Mouse (Mus musculus) limb, embryonic 11.5 days (tissue): ENCODE data around the gene Rd3l. TPM values are rescaled to one million over a fixed set of nuclear protein-coding genes. Genes with fewer than 3 reads are reported as not detected.

Experiments
- ATAC-seq: fragments of 200-750 bp; cut with Nextera tagmentation; 2 replicates; pipeline ENCODE4 v1.8.0; 2017; ENCODE audit warnings: low read depth; ENCODE audit not compliant: insufficient number of reproducible peaks, low FRiP score, low TSS enrichment
- DNase-seq: peaks from one replicate; pipeline ENCODE4 v3.0.0-alpha.2; 2015; ENCODE audit warnings: low spot score
- H3K27ac ChIP-seq: fragments of 300-500 bp; sonication (generic); replicated peaks from 2 replicates; pipeline ENCODE4 v1.5.1; 2014; ENCODE audit warnings: low read depth, mild to moderate bottlenecking, low read length
- H3K27me3 ChIP-seq: fragments of 300-500 bp; sonication (generic); 2 replicates; pipeline ENCODE4 v1.6.1; 2014; ENCODE audit warnings: mild to moderate bottlenecking, low read length, mixed read lengths; ENCODE audit not compliant: control insufficient read depth, insufficient read depth
- H3K36me3 ChIP-seq: fragments of 300-500 bp; sonication (generic); 2 replicates; pipeline ENCODE4 v1.6.1; 2014; ENCODE audit warnings: mild to moderate bottlenecking, low read length, moderate library complexity, mixed read lengths; ENCODE audit not compliant: control insufficient read depth, insufficient read depth
- H3K4me1 ChIP-seq: fragments of 300-500 bp; sonication (generic); 2 replicates; pipeline ENCODE4 v1.6.1; 2014; ENCODE audit warnings: low read length, mixed read lengths; ENCODE audit not compliant: control insufficient read depth, insufficient read depth
- H3K4me2 ChIP-seq: fragments of 300-500 bp; sonication (generic); 2 replicates; pipeline ENCODE4 v1.6.1; 2014; ENCODE audit warnings: low read depth, mild to moderate bottlenecking, moderate library complexity; ENCODE audit not compliant: severe bottlenecking
- H3K4me3 ChIP-seq: fragments of 300-500 bp; sonication (generic); 2 replicates; pipeline ENCODE4 v1.5.1; 2014; ENCODE audit warnings: low read depth, low read length
- H3K9ac ChIP-seq: fragments of 300-500 bp; sonication (generic); 2 replicates; pipeline ENCODE4 v1.6.1; 2014; ENCODE audit warnings: mild to moderate bottlenecking, low read length
- H3K9me3 ChIP-seq: fragments of 300-500 bp; sonication (generic); 2 replicates; pipeline ENCODE4 v1.6.1; 2016; ENCODE audit warnings: low read length; ENCODE audit not compliant: control insufficient read depth
- WGBS: fragments of 180-500 bp; shearing (Covaris S2); extraction: QIAGEN DNeasy Blood & Tissue Kit; methylation state at CpG from one replicate; pipeline ENCODE4 v1.1.7; 2014; 5-methylcytosine and 5-hydroxymethylcytosine counted together
- polyA plus RNA-seq: library from polyadenylated mRNA; unstranded; fragments of >200 nt; fragmentation: Nextera tagmentation; extraction: Ambion mirVana; gene quantifications from 2 replicates; pipeline ENCODE4 v1.2.1, GENCODE M21; 2014

The Rd3l gene
- polyA plus RNA-seq, 1 experiment from 2014 or later, result not detected

GRCm38 (mm10) chr12:111977138-111977537 lies 4.0 kb downstream of the Rd3l start:
- Histone ChIP-seq H3K4me2 (no peak overlapping the region), H3K4me3 (no peak overlapping the region), H3K27ac (no peak overlapping the region), H3K9ac (no peak overlapping the region), H3K27me3 (no peaks in the 10 kb centered on the region), H3K36me3 (no peaks in the 10 kb centered on the region), H3K9me3 (no peaks in the 10 kb centered on the region), H3K4me1 (no peaks in the 10 kb centered on the region)
- ATAC-seq (no peak), DNase-seq (no peak)
- WGBS, result 60% methylated on average over 6 of the region's 6 CpGs

GRCm38 (mm10) chr12:111974578-111974977 lies 6.5 kb downstream of the Rd3l start:
- 86% methylated on average over 6 of the region's 6 CpGs for WGBS

GRCm38 (mm10) chr12:111972504-111972903 lies 8.6 kb downstream of the Rd3l start:
- DNase-seq (no peak), ATAC-seq (no peak)
- Histone ChIP-seq H3K36me3 (no peaks in the 10 kb centered on the region), H3K9ac (no peak overlapping the region), H3K27ac (no peak overlapping the region), H3K4me1 (no peaks in the 10 kb centered on the region), H3K9me3 (no peaks in the 10 kb centered on the region), H3K4me2 (no peak overlapping the region), H3K4me3 (no peak overlapping the region), H3K27me3 (no peaks in the 10 kb centered on the region)
- WGBS, result 89% methylated on average over 10 of the region's 10 CpGs

More at GRCm38 (mm10) chr12:111974578-111974977, 6.5 kb downstream of the Rd3l start:
- Histone ChIP-seq H3K27me3 (no peaks in the 10 kb centered on the region), H3K36me3 (no peaks in the 10 kb centered on the region), H3K4me3 (no peak overlapping the region), H3K4me2 (no peak overlapping the region), H3K9me3 (no peaks in the 10 kb centered on the region), H3K9ac (no peak overlapping the region), H3K4me1 (no peaks in the 10 kb centered on the region), H3K27ac (no peak overlapping the region)
- no peak for ATAC-seq
- DNase-seq, result no peak

DNA sequence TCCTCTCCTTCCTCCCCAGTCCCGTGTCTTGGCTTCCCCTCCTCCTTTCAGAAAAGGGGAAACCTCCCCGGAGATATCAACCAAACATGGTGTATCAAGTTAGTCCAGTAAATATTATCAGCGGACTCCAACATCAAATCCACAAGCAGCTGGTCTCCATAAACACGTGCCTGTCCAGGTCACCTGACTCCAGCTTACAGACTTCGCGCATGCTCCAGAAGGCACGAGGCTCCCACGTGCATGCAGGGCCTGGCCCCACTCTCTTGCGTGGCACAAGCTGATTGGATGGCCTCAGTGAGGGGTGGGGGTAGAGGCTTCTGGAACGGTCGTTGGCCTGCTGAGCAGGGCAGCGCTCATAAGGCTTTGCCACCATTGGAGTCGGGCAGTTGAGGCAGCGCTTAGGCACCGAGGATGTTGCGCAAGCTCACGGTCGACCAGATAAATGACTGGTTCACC lies 9.9 kb downstream of the Rd3l start, which contains the start of gene Tdrd9:
Gene Tdrd9 (plus strand): TSS at position 329 of the 456 bp plus-strand sequence.
- H3K4me2 ChIP-seq, result no peak within 1 kb of the TSS
- 87% methylated on average over 18 of the region's 18 CpGs for WGBS
- H3K4me3 ChIP-seq, result no peak within 1 kb of the TSS
- no peaks in the 10 kb centered on the region for H3K27me3 ChIP-seq
- no peaks in the 10 kb centered on the region for H3K36me3 ChIP-seq
- DNase-seq, result no peak
- H3K9me3 ChIP-seq, result no peaks in the 10 kb centered on the region
- ATAC-seq, result no peak
- H3K4me1 ChIP-seq, result no peaks in the 10 kb centered on the region; the same call in 1 of the 2 replicates
- H3K27ac ChIP-seq, result no peak within 1 kb of the TSS
- H3K9ac ChIP-seq, result no peak within 1 kb of the TSS

- Histone ChIP-seq H3K4me1 (peaks cover 6% of the 10 kb centered on the region; the same call in 1 of the 2 replicates), H3K4me3 (no peak overlapping the region), H3K9me3 (no peaks in the 10 kb centered on the region), H3K9ac (no peak overlapping the region), H3K36me3 (no peaks in the 10 kb centered on the region), H3K4me2 (no peak overlapping the region), H3K27me3 (no peaks in the 10 kb centered on the region), H3K27ac (no peak overlapping the region)
- no peak for DNase-seq
- 75% methylated on average over 4 of the region's 4 CpGs for WGBS
- no peak for ATAC-seq
Measured at GRCm38 (mm10) chr12:111970085-111970484, 11.0 kb downstream of the Rd3l start.

DNA sequence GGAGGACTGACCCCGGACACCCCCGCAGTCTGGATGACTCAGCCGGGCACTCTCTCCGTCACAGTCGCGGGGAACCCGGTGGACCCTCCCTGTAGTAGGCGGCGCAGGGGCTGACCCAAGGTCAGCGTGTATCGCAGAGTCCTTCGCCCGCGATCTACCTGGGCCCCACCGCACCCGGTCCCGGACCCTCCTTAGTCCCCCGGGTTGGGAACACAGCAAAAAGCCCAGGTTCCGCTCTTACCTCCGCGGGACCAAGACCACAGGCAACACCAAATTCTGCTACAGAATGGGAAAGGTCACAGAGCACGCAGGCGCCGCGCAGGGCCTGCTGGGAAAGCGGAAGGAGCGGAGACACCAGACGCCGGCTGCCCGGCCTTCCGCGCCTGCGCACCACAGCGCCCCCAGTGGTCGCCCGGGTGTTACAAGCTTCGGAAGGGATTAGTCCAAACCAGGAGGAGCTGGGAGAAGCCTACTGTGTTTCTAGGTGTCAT lies 14.4 kb downstream of the Rd3l start, which contains the start of gene Atp5mpl:
Gene Atp5mpl (minus strand): TSS at position 295 of the 491 bp plus-strand sequence.
- Histone ChIP-seq H3K27me3 (no peaks in the 10 kb centered on the region), H3K9me3 (no peaks in the 10 kb centered on the region), H3K4me2 (peak within 1 kb of the TSS; percentile 76), H3K27ac (no peak within 1 kb of the TSS), H3K4me3 (peak within 1 kb of the TSS; percentile 92), H3K36me3 (peaks cover 3% of the 10 kb centered on the region; the same call in 1 of the 2 replicates), H3K9ac (peak within 1 kb of the TSS; percentile 90), H3K4me1 (peaks cover 8% of the 10 kb centered on the region; the same call in 1 of the 2 replicates)
- ATAC-seq (peak; percentile 79), DNase-seq (peak; percentile 99)
- WGBS, result under 1% methylated on average over 37 of the region's 37 CpGs

DNA sequence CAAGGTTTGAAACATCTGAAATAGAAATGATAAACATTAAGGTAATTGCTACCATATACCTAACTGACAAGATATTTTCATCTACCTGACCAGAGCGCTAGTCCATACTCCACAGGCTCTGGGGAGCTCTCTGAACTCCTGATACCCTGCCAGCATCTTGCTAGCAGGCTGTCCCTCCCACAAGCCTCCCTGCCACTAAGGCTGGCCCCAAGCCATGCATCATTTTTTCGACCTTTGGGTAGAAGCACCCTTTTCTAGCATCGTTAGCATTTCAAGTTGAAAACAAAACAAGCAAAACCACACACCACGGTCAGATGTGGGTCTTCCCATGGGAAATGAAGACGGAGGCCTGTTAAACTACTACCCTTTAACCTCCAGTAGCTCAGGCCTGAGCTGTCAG lies 17.8 kb downstream of the Rd3l start:
- Histone ChIP-seq H3K4me1 (peaks cover 8% of the 10 kb centered on the region; the same call in 1 of the 2 replicates), H3K9me3 (no peaks in the 10 kb centered on the region), H3K4me3 (no peak overlapping the region), H3K27ac (no peak overlapping the region), H3K27me3 (no peaks in the 10 kb centered on the region), H3K4me2 (no peak overlapping the region), H3K36me3 (peaks cover 15% of the 10 kb centered on the region), H3K9ac (no peak overlapping the region)
- ATAC-seq (no peak), DNase-seq (no peak)
- WGBS, result 88% methylated on average over 5 of the region's 5 CpGs

DNA sequence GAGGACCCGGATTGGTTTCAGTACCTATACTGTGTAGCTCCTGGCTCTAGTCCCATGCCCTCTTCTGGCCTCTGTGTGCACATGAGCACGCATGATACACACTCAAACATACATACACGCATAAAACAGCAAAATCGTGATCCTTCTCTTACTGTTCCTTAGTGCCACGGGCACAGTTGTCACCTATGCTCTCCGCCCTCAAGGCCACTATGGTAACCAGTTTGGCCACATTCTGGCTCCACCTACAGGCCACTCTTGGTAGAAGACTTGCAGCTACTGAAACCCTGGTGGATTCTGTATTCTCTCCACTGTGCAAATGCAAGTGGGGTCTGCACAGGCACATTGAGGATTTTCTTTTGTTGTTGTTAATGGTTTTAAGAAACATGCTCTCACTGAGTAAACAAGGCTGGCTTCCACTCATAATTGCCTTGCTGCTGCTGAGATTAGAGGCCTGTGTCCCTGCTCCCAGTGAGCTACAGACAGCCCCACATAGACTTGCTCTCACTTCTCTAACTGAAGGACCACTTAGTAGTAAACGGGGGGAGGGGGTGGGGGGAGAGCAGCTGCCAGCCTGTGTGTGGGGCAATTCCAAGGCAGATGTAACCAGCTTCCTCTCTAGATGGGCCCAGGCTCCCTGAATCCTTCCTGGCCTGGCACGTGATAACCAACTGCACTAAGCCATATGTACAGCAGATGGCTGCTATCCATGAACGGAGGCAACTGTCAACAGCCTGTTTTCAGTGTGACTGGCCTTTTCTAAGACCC lies 22.8 kb downstream of the Rd3l start:
- WGBS, result 47% methylated on average over 9 of the region's 9 CpGs

More for the DNA sequence above, 22.8 kb downstream of the Rd3l start:
- ATAC-seq (peak; percentile 31; the same call in 1 of the 2 replicates), DNase-seq (peak; percentile 80)
- Histone ChIP-seq H3K36me3 (peaks cover 15% of the 10 kb centered on the region), H3K4me2 (no peak overlapping the region), H3K9me3 (no peaks in the 10 kb centered on the region), H3K4me3 (no peak overlapping the region), H3K27ac (no peak overlapping the region), H3K9ac (no peak overlapping the region), H3K4me1 (no peaks in the 10 kb centered on the region), H3K27me3 (no peaks in the 10 kb centered on the region)
